ENCODE assay signal across 9 mouse cellular contexts in genomic region chr16:57496437-57497173, GRCm38 (mm10).
A peak's percentile ranks its signal among the peaks of the same experiment; 100 is the strongest.
DNase-seq lines count a peak whose midpoint lies in the region; ATAC-seq and TF ChIP-seq lines count a peak whose summit lies in the region.
"Had no signal": no experiment of that assay in that cellular context is flagged by ENCODE, and none has a peak within 500 bp of the region (broad histone marks: within the 10 kb centered on the region; RNA-seq: fewer than 3 reads in every experiment).

No protein-coding gene starts in this region.

- no peak overlapping the region for H3K4me3 ChIP-seq in forebrain, embryonic 12.5 days (replicated peaks)
- no peak overlapping the region for H3K4me3 ChIP-seq in hindbrain, postnatal 0 days (ENCODE audit: low read length)
- no peak overlapping the region for H3K4me3 ChIP-seq in neural tube, embryonic 13.5 days

- intact Hi-C loops in gastrocnemius, postnatal 36 days (cut with DNase I): no loop called here

- peak; percentile 86 for ATAC-seq in forebrain, embryonic 12.5 days (ENCODE audit: low FRiP score)
- ATAC-seq in hindbrain, postnatal 0 days: peak; percentile 91
- ATAC-seq in neural tube, embryonic 13.5 days (ENCODE audit: low read depth): peak; percentile 85
- ATAC-seq in granulocyte monocyte progenitor cell, adult 5-6 weeks (replicated peaks; ENCODE audit: poor library complexity, severe bottlenecking): no peak

- no peaks in the 10 kb centered on the region for H3K27me3 ChIP-seq in forebrain, embryonic 12.5 days
- no peaks in the 10 kb centered on the region for H3K27me3 ChIP-seq in hindbrain, postnatal 0 days (ENCODE audit: insufficient read depth, low read length)
- H3K27me3 ChIP-seq in neural tube, embryonic 13.5 days: no peaks in the 10 kb centered on the region

- H3K4me2 ChIP-seq in forebrain, embryonic 12.5 days: no peak overlapping the region
- no peak overlapping the region for H3K4me2 ChIP-seq in hindbrain, postnatal 0 days (ENCODE audit: low read depth, low read length)
- H3K4me2 ChIP-seq in neural tube, embryonic 13.5 days: no peak overlapping the region

- H3K9me3 ChIP-seq in forebrain, embryonic 12.5 days: no peaks in the 10 kb centered on the region
- H3K9me3 ChIP-seq in hindbrain, postnatal 0 days (ENCODE audit: low read length): no peaks in the 10 kb centered on the region
- H3K9me3 ChIP-seq in neural tube, embryonic 13.5 days: no peaks in the 10 kb centered on the region

- peak overlapping the region; percentile 25; the same call in 1 of the 2 replicates for H3K27ac ChIP-seq in forebrain, embryonic 12.5 days
- H3K27ac ChIP-seq in hindbrain, postnatal 0 days: no peak overlapping the region
- H3K27ac ChIP-seq in neural tube, embryonic 13.5 days (replicated peaks): 0 out of 2 replicates have a peak overlapping the region, but pooled peaks have one; percentile 24

- DNase-seq in layer of hippocampus, adult 11-12 months (ENCODE audit: low spot score): peak; percentile 23
- no peak for DNase-seq in layer of hippocampus, postnatal 25 days (ENCODE audit: extremely low spot score in 1 of 2, low spot score in 1 of 2)
- peak; percentile 74 for DNase-seq in hindbrain, postnatal 0 days (ENCODE audit: low spot score)
- no peak for DNase-seq in gastrocnemius, postnatal 36 days
- no peak for DNase-seq in MN1 (ENCODE audit: low spot score)
- DNase-seq: kidney, adult 9 months had no signal

- 22% methylated on average over 10 of the region's 10 CpGs for WGBS in forebrain, embryonic 12.5 days
- WGBS in hindbrain, postnatal 0 days: 34% methylated on average over 10 of the region's 10 CpGs
- 29% methylated on average over 10 of the region's 10 CpGs for WGBS in neural tube, embryonic 13.5 days

- no peaks in the 10 kb centered on the region for H3K36me3 ChIP-seq in forebrain, embryonic 12.5 days (replicated peaks)
- H3K36me3 ChIP-seq in hindbrain, postnatal 0 days (ENCODE audit: insufficient read depth, low read length): no peaks in the 10 kb centered on the region
- no peaks in the 10 kb centered on the region for H3K36me3 ChIP-seq in neural tube, embryonic 13.5 days

- TF ChIP-seq CTCF in hindbrain, postnatal 0 days (IDR thresholded peaks at IDR 0.05; ENCODE audit: low read depth): no peak

- H3K4me1 ChIP-seq in forebrain, embryonic 12.5 days: peaks cover 11% of the 10 kb centered on the region
- no peaks in the 10 kb centered on the region; the same call in 1 of the 2 replicates for H3K4me1 ChIP-seq in hindbrain, postnatal 0 days (ENCODE audit: insufficient read depth, low read length)
- peaks cover 20% of the 10 kb centered on the region for H3K4me1 ChIP-seq in neural tube, embryonic 13.5 days (replicated peaks)

- H3K9ac ChIP-seq in forebrain, embryonic 12.5 days: no peak overlapping the region
- H3K9ac ChIP-seq in hindbrain, postnatal 0 days (replicated peaks; ENCODE audit: low read length): no peak overlapping the region
- H3K9ac ChIP-seq in neural tube, embryonic 13.5 days: no peak overlapping the region

Comparison
In these comparisons a context has a peak if more than half of its experiments do, and no peak if none do; other contexts are left out.
1. DNase-seq: peak in layer of hippocampus, adult 11-12 months (single experiment) and hindbrain, postnatal 0 days (single experiment); none in layer of hippocampus, postnatal 25 days (0 of 2), gastrocnemius, postnatal 36 days (0 of 2) and MN1 (single experiment).